Mouse (Mus musculus) left cerebral cortex, postnatal 14 days (tissue): ENCODE data around the gene Gm13128. TPM values are rescaled to one million over a fixed set of nuclear protein-coding genes. Genes with fewer than 3 reads are reported as not detected.
"Not testable (repeated sequence)": the region's sequence is repeated elsewhere in the genome, so short reads cannot be mapped to it uniquely, and the experiment has no call there.

Source experiments
- DNase-seq, 2 experiments: peaks; one replicate each; pipeline ENCODE4 v3.0.0; 2021 to 2022; ENCODE audit warnings: low spot score in 2 of 2, mixed read lengths in 1 of 2
- intact Hi-C: fragments of 180-260 bp; cut with DNase I; formaldehyde crosslinking; loops from one replicate; pipeline ENCODE4 v1.15.1; 2025
- long read RNA-seq, 2 experiments: library from polyadenylated mRNA; stranded (forward); transcript quantifications; one replicate each; pipeline ENCODE4 v2.0.0; 2021
- total RNA-seq, 2 experiments: library from RNA; stranded (reverse); gene quantifications; 2 replicates each; pipeline ENCODE4 v1.2.3; 2021

Gm13128 gene
- total RNA-seq = not detected
- long read RNA-seq, experiment 1 = 0 reads
- long read RNA-seq, experiment 2 = 0 reads

DNA sequence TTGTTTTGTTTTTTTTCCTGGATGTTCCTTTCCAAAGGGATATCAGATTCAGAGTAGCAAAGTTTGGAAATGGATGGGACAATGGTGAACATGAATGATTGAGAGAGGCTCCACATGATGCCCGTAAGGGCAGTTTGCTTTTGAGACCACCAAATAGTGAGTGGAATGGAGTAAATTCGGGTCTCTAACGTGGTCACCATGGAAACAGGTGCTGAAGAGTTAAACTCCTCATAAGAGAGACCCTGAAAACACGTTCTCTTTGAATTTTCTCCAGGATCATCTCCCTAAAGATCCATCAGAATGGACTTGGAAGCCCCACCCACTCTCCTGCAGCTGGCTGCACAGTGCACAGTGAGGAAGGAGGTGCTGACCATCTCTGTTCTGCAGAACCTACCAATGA is at the start of gene Gm13128:
TSS of gene Gm13128 (plus strand) at position 301 of the 400 bp plus-strand sequence.
- intact Hi-C loops = not testable (repeated sequence)

DNA sequence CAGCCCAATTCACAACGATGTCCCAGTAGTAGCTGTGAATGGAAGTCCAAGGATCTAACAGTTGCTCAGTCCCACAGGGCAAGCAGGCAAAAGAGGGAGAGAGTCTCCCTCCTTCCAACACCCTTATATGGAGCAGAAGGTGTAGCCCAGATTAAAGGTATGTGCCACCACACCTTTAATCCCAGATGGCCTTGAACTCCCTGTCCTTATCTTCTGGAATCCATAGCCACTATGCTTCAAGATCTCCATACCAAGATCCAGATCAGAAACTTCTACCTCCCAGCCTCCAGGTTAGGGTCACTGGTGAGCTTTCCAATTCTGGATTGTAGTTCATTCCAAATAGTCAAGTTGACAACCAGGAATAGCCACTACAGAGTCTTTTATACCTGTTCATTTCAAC is 49.7 kb upstream of the Gm13128 start, which contains the start of gene Pramel5:
TSS of gene Pramel5 (minus strand) at position 101 of the 400 bp plus-strand sequence.
- intact Hi-C loops, DNase-seq: not testable (repeated sequence)

More for the DNA sequence above, at the start of gene Gm13128:
- not testable (repeated sequence) for DNase-seq

DNA sequence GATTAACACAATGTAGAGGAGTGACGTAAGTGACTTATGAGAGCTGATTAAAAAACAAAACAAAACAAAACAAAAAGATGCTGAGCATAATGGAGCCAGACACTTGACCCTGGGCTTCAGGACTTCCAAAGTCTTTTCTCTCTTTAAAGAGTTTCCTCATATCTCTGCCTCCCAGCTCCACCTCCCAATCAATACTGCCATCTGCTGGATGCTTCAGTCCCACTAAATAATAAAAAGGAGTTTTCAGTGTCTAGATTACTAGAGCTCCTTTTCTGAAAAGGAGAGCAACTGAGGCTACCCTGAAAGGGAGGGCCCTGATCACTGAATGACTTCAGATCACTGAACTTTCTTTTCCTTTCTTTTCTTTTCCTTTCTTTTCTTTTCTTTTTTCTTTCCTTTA is 30.6 kb upstream of the Gm13128 start:
- intact Hi-C loops, DNase-seq: not testable (repeated sequence)

DNA sequence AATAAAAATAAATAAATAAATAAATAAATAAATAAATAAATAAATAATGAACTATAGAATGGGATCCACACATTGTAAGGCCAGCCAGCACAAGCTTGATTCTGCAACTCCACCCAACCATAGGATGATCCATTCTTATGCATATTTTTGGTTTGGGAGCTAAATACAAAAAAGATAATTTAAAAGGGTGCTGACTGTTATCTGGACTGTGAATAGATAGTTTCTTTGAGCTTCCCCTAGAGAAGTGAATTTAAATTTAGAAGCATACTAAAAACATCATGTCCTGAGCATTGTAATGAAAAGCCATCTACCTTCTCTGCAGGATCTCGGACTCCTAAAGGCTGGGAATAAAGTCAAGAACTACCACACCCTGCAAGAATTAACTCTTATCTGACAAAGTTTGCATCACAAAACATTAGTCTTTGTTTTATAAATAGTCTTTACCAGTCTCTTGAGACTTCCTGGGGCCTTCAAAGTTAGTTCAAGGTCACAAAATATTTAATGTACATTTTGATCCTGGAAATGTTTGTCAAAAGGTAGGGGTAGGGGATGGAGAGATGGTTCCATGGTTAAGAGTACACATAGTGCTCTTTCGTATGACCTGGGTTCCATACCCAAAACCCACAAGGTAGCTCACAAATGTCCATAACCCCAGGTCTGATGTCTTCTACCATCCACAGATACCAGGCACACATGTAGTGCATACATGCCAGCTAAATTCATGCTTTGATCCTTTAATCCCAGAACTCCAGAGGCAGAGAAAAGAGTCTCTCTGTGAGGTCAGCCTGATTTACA is 17.2 kb upstream of the Gm13128 start:
- DNase-seq, intact Hi-C loops: not testable (repeated sequence)

DNA sequence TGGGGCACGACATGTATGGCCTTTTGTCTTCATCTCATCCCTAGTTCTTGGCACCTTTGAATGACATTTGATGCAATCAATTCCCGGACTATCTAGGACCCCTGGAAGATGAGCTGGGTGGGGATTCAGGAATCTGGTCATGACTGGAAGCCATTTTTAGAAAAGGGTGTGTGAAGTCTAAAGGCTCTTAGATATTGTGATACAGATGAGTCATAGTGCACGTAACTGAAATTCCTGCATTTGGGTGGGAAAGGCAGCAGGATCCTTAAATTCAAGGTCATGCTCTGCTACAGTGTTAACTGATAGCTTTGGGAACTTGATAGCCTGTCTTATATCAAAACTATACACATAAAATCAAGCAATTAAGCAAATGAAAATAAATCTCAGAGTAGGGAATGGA is 5.8 kb downstream of the Gm13128 start:
- intact Hi-C loops, DNase-seq: not testable (repeated sequence)

DNA sequence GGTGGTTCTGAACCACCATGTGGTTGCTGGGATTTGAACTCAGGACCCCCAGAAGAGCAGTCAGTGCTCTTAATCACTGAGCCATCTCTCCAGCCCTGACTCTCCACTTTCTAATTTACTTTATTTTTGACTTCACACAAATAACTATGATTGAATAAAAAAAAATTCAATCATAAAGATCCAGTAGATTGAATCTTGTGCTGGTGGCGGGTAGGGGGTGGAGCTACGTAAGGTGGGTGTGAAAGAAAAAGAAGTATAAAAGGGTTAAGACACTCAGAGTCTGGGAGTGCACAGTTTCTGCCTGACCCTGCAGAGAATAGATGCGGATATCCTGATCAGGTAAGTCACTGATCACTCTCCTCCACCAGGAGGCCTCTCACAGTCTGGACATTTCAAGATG is 27.6 kb downstream of the Gm13128 start, which contains the start of gene Gm13119:
TSS of gene Gm13119 (plus strand) at position 301 of the 400 bp plus-strand sequence.
- DNase-seq, intact Hi-C loops: not testable (repeated sequence)

DNA sequence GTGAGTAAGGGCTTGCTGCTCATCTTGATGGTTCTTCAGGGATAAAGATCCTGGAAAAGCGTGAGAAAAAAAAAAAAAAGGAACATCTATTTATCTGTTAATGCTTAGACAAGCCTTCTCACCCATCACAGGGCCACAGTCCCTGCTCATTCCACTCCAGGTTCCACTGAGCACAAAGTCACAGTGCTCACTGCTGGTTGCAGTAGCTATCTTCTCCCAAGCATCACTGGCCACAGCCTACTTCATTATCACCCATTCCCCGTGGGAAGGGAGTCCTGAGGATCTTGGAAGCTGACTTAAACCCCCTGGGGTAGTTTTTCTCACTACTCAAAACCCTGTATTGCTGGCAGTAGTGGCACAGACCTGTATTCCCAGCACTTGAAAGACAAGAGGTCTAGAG is 47.9 kb downstream of the Gm13128 start, which contains the start of gene Pramef20:
TSS of gene Pramef20 (minus strand) at position 23 of the 400 bp plus-strand sequence.
- intact Hi-C loops = no loop called here
- no peak for DNase-seq

Other genes starting within 250 kb of the Gm13128 start
- gene Gm13102, start 223.8 kb upstream of the Gm13128 start, total RNA-seq = not detected
- not detected for gene Oog3, start 167.6 kb upstream of the Gm13128 start, total RNA-seq
- gene Oog2, start 139.5 kb upstream of the Gm13128 start, total RNA-seq = not detected
- not detected for gene C87977, start 116.9 kb upstream of the Gm13128 start, total RNA-seq
- gene Pramel5, start 49.8 kb upstream of the Gm13128 start, total RNA-seq = not detected
- gene Gm13119, start 27.7 kb downstream of the Gm13128 start, total RNA-seq = not detected
- not detected for gene Pramef20, start 47.7 kb downstream of the Gm13128 start, total RNA-seq
- gene Pramef12, start 78.2 kb downstream of the Gm13128 start, total RNA-seq = not detected
- gene 1700012P22Rik, start 108.5 kb downstream of the Gm13128 start, total RNA-seq = not detected
- not detected for gene Gm9944, start 123.1 kb downstream of the Gm13128 start, total RNA-seq
- not detected for gene Aadacl3, start 133.5 kb downstream of the Gm13128 start, total RNA-seq
- gene 9430007A20Rik, start 189.6 kb downstream of the Gm13128 start, total RNA-seq = not detected
- gene Gm13124, start 234.9 kb downstream of the Gm13128 start, total RNA-seq = not detected